Mouse (Mus musculus) skeletal muscle tissue, adult 2 months (tissue): Measurements from ENCODE around the gene Awat1.
A peak's percentile ranks its signal among the peaks of the same experiment; 100 is the strongest.

Source experiments
- DNase-seq: peaks from one replicate; pipeline ENCODE4 v3.0.0-alpha.2; 2012; ENCODE audit warnings: low read depth, low spot score

Gene Awat1

GRCm38 (mm10) chrX:100571951-100572350, at the start of gene Awat1:
Gene Awat1 (plus strand): TSS chrX:100572251.
- no peak for DNase-seq

- DNase-seq, result no peak
These were observed 47.6 kb upstream of the Awat1 start, which contains the start of gene Dgat2l6 for GRCm38 (mm10) chrX:100524471-100524870. Gene Dgat2l6 (plus strand): TSS chrX:100524838.

GRCm38 (mm10) chrX:100556026-100556425, 16.0 kb upstream of the Awat1 start:
- no peak for DNase-seq

GRCm38 (mm10) chrX:100565696-100566095, 6.4 kb upstream of the Awat1 start:
- DNase-seq, result no peak

- no peak for DNase-seq
These were observed 22.7 kb downstream of the Awat1 start, which contains the start of gene P2ry4 for GRCm38 (mm10) chrX:100594791-100595190. Gene P2ry4 (minus strand): TSS chrX:100594869.

- no peak for DNase-seq
These were observed 25.4 kb downstream of the Awat1 start for GRCm38 (mm10) chrX:100597439-100597838.

GRCm38 (mm10) chrX:100599755-100600154, 27.7 kb downstream of the Awat1 start:
- no peak for DNase-seq

GRCm38 (mm10) chrX:100605314-100605713, 33.3 kb downstream of the Awat1 start, which contains the start of gene Arr3:
Gene Arr3 (plus strand): TSS chrX:100605497.
- no peak for DNase-seq

GRCm38 (mm10) chrX:100618488-100618887, 46.4 kb downstream of the Awat1 start:
- no peak for DNase-seq

GRCm38 (mm10) chrX:100621366-100621765, 49.3 kb downstream of the Awat1 start:
- no peak for DNase-seq

- no peak for DNase-seq
These were observed 52.2 kb downstream of the Awat1 start for GRCm38 (mm10) chrX:100624242-100624641.

- no peak for DNase-seq
These were observed 53.1 kb downstream of the Awat1 start for GRCm38 (mm10) chrX:100625146-100625545.

- DNase-seq, result no peak
These were observed 53.4 kb downstream of the Awat1 start, which contains the start of gene Kif4 for GRCm38 (mm10) chrX:100625546-100625801. Gene Kif4 (plus strand): TSS chrX:100625737.

GRCm38 (mm10) chrX:100625802-100626793, 54.0 kb downstream of the Awat1 start, which contains the start of gene Pdzd11:
Gene Pdzd11 (minus strand): TSS chrX:100626568.
- peak; percentile 91 for DNase-seq
